Mouse (Mus musculus): ENCODE measurements around the gene Dph1.

Gene Dph1

DNA sequence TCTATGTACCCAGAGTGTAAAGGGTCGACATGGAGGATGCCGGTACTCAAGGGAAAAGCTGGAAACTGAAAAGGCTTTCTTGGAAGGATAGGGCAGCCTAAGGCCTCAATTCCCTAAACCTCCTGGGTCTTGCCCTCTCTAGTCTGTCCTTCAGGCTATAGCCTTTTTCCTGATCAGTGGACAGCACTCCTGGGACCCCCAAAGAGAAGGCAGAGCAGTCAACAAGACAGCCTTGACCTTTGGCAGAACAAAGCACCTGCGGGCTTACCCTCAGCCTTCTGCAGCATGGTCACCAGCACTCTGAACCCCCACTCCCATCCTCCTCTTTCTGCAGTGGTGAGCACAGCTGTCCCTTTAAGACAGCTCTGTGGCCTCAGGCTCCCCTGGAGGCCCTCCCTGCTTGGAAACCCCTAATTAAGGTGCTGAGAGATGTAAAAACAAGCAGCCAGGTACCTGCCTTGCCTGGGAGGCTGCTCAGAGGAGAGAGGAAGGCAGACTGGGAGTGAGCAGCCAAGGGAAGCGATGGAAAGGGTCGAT is at the start of gene Dph1:
TSS of gene Dph1 (minus strand) at position 337 of the 537 bp plus-strand sequence.
- DNase-seq (ENCODE audit: low spot score in 2 of 2): no peak

GRCm38 (mm10) chr11:75240158-75240934 is 49.3 kb upstream of the Dph1 start:
- DNase-seq (ENCODE audit: low spot score in 2 of 2): no peak

- no peak for DNase-seq (ENCODE audit: low spot score in 2 of 2)
Observed at GRCm38 (mm10) chr11:75234745-75235144, 43.7 kb upstream of the Dph1 start.

DNA sequence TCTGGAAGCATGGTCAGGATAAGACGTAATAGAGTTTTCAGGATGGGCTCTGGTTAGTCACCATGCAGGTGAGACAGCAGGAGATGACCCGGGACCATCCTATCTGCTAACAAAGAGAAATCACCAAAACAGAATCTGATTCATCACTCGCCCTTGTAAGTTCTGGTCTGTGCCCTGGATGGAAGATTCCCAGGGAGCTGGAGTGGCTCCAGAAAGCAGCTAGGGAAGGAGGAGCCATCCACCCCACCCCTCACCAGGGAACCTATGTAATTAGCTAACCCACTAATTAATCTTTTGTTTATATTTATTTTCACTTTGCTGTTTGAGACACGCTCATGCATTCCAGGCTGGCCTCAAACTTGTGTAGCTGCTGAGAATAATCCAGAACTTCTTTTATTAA is 41.4 kb upstream of the Dph1 start:
- no peak for DNase-seq (ENCODE audit: low spot score in 2 of 2)

DNA sequence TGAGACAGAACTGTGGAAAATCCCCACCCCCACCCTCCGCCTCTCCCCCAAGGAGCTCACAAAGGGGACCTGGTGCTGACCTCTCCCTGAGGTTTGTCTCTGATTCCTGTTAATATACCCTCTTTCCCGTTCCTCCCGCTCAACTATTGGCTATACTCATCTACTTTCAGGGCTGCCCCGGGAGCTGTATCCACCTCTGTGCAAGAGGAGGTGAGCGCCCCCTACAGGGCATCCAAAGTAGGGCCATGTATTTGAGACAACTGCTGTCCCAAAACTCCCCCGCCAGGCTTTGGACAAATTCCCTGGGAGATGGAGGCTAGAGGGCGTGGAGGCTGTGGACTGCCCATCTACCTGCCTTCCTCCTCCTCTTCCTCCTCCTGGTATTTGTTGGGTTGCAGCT is 40.7 kb upstream of the Dph1 start:
- DNase-seq (ENCODE audit: low spot score in 2 of 2): no peak

DNA sequence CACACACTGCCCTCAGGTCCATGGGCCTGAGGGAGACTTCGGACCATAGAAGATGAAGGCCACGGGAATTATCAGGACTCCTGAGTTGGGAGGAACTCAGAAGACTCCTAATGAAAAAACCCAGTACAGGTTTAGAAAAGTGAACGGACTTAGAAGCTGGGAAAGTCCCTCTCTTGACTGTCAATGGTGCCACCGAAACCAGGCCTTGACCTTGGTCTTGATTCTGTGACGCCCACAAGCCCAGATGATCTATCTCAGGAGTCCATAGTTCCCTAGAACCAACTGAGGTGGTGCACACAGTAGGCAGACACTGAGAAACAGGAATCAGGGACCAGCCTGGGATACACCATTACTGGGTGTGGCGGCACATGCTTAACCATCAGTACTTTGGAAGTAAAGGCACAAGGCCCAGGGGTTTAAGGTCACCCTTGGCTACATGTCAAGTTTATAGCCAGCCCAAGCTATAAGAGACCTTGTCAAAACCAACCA is 39.3 kb upstream of the Dph1 start:
- no peak for DNase-seq (ENCODE audit: low spot score in 2 of 2)

- no peak for DNase-seq (ENCODE audit: low spot score in 2 of 2)
Observed at GRCm38 (mm10) chr11:75229289-75229688, 38.2 kb upstream of the Dph1 start.

DNA sequence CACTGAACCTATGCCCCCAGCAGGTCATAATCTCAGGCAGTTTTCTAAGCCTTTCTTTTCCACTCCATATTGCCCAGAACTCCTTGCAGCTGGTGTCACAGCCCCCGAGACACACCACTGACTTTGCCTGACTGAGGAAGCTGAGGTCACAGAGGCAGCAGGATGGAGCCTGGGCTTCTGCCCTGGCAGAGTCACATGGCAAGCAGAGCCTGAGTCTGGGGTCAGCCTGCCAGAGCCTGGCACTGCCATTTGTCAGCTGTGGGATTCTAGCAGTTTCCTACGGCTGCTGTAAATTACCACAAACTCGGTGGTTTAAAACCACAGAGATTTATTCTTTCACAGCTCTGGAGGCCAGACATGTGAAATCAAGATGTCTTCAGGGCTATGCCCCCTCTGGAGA is 36.6 kb upstream of the Dph1 start:
- DNase-seq (ENCODE audit: low spot score in 2 of 2): no peak

DNA sequence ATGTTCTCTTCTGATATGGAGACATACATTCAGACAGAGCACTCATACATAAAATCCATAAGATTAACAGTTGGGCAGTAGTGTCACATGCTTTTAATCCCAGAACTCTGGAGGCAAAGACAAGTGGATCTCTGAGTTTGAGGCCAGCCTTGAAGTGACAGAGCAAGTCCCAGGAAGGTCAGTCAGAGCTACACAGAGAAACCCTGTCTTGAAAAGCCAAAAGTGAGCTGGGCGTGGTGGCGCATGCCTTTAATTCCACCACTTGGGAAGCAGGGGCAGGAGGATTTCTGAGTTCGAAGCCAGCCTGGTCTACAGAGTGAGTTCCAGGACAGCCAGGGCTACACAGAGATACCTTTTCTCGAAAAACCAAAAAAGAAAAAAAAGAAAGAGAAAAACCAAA is 33.8 kb upstream of the Dph1 start:
- DNase-seq (ENCODE audit: low spot score in 2 of 2): no peak

DNA sequence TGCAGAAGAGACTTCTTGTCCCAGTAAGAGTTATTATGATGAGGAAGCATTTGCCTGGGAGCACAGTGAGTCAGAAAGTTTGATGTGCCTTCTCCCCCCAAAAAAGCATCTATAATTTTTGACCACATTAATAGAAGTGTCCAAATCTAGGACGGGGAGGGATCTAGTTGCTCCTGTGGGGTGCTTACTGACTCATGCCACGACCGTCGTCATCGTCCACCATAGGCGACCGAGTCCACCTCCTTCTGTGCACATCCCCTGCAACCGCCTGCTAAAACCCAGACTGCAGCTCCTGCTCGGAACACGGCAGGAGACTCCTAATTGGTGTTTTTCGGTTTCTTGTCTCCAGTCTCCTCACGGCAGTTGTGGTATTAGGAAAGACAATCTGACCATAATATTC is 33.0 kb upstream of the Dph1 start:
- DNase-seq (ENCODE audit: low spot score in 2 of 2): no peak

DNA sequence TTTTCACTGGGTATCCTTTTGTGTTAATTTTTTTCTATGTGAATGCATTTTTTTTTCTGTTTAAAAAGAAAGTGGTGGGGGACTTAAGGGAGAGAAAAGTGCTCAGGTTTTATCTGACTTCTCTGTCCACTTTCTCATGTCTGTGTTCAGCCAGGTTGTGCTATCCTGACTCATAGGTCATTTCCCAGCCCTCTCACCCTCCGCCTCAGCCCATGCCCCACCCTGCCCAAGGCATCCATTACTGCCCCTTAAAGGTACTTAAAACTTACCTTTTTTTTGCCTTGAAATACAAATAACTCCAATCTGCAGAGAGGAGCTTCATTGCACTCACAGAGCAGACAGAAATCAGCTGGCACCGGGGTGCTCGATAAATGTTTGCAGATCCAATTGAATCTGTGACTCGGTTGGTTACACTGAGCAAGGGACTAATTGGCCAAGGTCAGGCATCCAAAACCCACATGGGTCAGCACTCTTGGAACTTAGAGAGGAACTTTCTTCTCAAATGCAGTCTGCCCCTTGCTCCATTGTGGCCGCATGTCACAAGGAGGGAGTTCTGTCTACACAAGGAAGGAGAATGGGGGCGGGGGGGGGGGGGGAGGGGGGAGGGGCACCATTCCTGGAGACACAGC is 29.6 kb upstream of the Dph1 start:
- DNase-seq (ENCODE audit: low spot score in 2 of 2): no peak

DNA sequence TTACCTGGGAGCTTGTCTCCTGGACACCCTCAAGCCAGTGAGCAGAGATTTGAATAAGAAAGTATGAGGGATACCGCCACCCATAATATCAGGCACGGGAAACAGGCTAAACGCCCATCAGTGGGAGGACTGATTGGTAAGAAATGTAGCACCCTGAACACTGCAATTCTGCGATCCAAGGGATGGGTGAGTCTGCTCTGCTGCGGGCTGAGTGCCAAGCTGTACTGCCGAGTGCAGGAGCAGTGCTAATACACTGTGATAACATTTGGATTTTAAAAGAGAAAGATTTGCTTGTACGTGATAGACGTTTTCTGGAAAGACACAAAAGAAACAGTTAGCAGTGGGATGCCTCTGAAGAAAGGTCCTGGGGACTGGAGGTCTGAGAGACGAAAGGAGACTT is 29.1 kb upstream of the Dph1 start:
- no peak for DNase-seq (ENCODE audit: low spot score in 2 of 2)

- no peak for DNase-seq (ENCODE audit: low spot score in 2 of 2)
Observed at GRCm38 (mm10) chr11:75214081-75214950, 23.3 kb upstream of the Dph1 start.

DNA sequence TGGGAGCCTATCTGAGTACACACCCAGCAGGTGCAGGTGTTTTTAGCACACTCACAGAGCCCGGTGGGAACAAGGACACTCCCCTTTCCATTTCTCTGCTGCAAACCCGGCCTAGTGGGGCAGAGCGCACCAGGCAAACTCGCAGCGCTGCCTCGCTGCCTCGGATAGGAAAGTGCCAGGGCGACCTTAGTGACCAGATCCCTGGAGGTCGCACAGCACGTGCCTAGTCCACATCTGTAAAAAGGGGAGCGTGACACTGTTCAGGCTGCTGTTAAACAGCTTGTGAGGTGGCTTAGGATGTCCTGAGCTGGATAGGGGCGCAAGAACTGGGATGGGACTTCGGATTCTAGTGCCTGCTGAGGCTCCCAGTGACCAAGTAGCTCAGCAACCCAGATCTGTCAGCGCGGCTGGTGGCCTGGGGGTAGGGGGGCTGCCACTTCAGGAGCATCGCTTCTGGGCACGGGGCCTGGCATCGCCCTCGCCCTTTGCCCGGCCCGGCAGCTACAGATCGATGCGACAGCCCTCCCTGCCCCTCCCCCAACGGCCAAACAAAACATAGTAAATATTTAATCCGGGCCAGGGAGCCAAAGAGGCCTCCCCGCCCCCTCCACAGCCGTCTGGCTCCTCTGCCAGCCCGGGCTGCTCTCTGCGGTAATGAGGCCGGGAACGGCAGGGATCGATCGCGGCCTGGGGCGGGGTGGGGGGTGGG is 22.5 kb upstream of the Dph1 start:
- DNase-seq (ENCODE audit: low spot score in 2 of 2): no peak

- DNase-seq (ENCODE audit: low spot score in 2 of 2): no peak
Observed at GRCm38 (mm10) chr11:75212876-75213275, 21.8 kb upstream of the Dph1 start.

DNA sequence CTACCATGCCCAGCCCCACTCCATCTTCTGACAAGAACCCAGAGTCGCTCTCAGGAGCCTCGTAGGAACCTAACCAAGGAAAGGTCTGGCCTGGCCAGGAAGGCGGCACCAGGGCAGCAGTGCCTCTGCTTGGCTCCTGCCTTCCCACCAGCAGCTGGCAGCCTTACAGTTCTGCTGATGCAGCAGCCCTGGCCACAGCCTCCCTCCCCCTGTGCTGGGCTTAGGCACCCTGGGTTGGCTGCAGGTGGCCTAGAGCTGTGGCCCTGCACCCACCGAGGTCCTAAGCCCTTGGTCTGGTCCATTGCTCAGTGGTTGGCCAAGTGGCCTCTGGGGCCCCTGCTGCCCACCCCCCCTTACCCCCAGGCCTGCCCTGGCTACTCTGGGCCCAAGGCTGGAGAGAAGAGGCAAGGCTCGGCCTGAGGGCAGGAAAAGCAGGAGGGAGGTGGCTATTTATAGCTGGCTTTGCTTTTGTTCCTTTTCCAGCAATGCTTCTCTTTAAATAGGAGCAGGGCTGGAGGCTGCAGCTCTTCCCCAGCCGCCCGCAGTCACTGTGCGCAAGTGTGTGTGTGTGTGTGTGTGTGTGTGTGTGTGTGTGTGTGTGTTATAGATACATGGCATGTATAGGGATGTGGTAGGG is 21.1 kb upstream of the Dph1 start:
- DNase-seq (ENCODE audit: low spot score in 2 of 2): no peak

- no peak for DNase-seq (ENCODE audit: low spot score in 2 of 2)
Observed at GRCm38 (mm10) chr11:75210755-75211154, 19.7 kb upstream of the Dph1 start.

DNA sequence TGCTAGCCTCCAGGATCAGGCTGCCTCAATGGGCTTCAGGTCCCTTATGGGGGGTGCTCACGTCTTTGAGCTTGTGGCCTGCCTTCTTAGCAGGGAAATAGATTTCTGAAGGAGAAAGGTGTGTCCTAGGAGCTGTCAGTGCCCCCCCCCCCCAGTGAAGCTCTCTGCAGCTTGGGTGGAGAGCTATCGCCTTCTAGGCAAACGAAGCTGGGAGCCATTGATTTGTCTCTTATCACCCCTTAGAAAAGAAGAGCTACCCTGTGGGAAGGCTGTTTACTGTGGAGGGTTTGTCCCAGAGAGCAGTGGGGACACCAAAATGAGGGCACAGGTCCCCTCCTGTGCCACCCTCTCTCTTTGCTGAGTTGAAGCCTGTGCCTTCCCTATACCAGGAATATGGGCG is 19.1 kb upstream of the Dph1 start:
- DNase-seq (ENCODE audit: low spot score in 2 of 2): no peak

GRCm38 (mm10) chr11:75209363-75209762 is 18.3 kb upstream of the Dph1 start:
- no peak for DNase-seq (ENCODE audit: low spot score in 2 of 2)

DNA sequence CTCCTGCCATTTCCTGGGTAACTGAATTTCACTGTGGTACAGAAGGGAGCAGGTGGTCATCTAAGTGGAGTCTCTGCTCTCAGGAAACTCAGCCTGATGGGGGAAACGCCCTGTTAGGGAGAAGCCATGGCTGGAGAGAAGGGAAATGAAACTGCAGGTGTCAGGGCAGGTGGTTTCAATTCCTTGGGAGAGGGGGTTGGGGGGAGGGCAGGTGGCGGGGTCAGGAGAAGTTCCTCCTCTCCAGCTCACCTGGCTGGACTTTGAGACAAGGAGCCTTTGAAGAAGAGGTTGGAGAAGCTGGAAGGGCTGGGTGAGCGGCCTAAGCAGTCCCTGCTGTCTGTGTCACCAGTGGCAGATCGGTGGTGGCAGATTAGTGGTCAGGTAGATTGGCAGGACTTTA is 15.3 kb upstream of the Dph1 start:
- DNase-seq (ENCODE audit: low spot score in 2 of 2): no peak

- DNase-seq (ENCODE audit: low spot score in 2 of 2): no peak
Observed at GRCm38 (mm10) chr11:75204472-75204871, 13.4 kb upstream of the Dph1 start.
